Mouse (Mus musculus): ENCODE results near the gene Btbd9. TPM values are rescaled to one million over a fixed set of nuclear protein-coding genes. Genes with fewer than 3 reads are reported as not detected.
A peak's percentile ranks its signal among the peaks of the same experiment; 100 is the strongest.

Gene Btbd9
- polyA plus RNA-seq, 1 experiment from 2014 or later = 52.5 TPM

- Histone ChIP-seq H3K4me2 (replicated peaks; ENCODE audit: low read depth, low read length) (no peak overlapping the region), H3K9ac (ENCODE audit: low read depth, low read length) (no peak overlapping the region), H3K4me1 (ENCODE audit: control insufficient read depth, insufficient read depth, low read length) (no peaks in the 10 kb centered on the region), H3K4me3 (ENCODE audit: low read length) (no peak overlapping the region), H3K27me3 (ENCODE audit: control insufficient read depth, insufficient read depth, low read length) (no peaks in the 10 kb centered on the region), H3K9me3 (ENCODE audit: control insufficient read depth, low read length) (no peaks in the 10 kb centered on the region), H3K36me3 (ENCODE audit: control insufficient read depth, insufficient read depth, low read length) (no peaks in the 10 kb centered on the region), H3K27ac (ENCODE audit: low read depth, low read length) (no peak overlapping the region)
- ATAC-seq (ENCODE audit: low FRiP score, low TSS enrichment) = no peak
- 76% methylated on average over 2 of the region's 2 CpGs for WGBS
These were observed 7.1 kb upstream of the Btbd9 start for GRCm38 (mm10) chr17:30583258-30584001.

- ATAC-seq (ENCODE audit: low FRiP score, low TSS enrichment) = no peak
- H3K9me3 ChIP-seq (ENCODE audit: control insufficient read depth, low read length) = no peaks in the 10 kb centered on the region
- no peak overlapping the region for H3K4me2 ChIP-seq (replicated peaks; ENCODE audit: low read depth, low read length)
- no peak overlapping the region for H3K27ac ChIP-seq (ENCODE audit: low read depth, low read length)
- H3K4me3 ChIP-seq (ENCODE audit: low read length) = no peak overlapping the region
- H3K36me3 ChIP-seq (ENCODE audit: control insufficient read depth, insufficient read depth, low read length) = no peaks in the 10 kb centered on the region
- no peaks in the 10 kb centered on the region for H3K4me1 ChIP-seq (ENCODE audit: control insufficient read depth, insufficient read depth, low read length)
- H3K27me3 ChIP-seq (ENCODE audit: control insufficient read depth, insufficient read depth, low read length) = no peaks in the 10 kb centered on the region
- no peak overlapping the region for H3K9ac ChIP-seq (ENCODE audit: low read depth, low read length)
- 85% methylated on average over 3 of the region's 3 CpGs for WGBS
These were observed 6.0 kb upstream of the Btbd9 start for GRCm38 (mm10) chr17:30582313-30582712.

DNA sequence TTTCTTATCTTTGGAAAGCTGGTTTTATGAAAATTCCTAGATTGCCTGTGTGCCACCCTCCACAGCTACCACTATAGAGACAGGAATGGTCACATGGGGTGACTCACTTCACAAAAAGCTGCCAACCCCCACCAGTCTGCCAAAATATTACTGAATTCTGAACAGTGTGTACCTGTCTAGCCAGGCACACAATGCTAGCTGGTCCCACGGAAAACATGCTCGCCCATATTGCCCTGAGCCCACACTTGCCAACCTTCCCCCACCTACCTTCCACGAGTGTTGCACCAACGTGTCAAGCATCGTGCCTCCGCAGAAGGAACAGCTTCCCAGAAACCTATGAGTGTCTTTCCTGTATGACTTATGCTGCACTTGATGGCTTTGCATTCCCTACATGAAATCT lies 4.9 kb upstream of the Btbd9 start:
- Histone ChIP-seq H3K9me3 (ENCODE audit: control insufficient read depth, low read length) (no peaks in the 10 kb centered on the region), H3K27ac (ENCODE audit: low read depth, low read length) (no peak overlapping the region)
- WGBS = 88% methylated on average over 6 of the region's 6 CpGs

DNA sequence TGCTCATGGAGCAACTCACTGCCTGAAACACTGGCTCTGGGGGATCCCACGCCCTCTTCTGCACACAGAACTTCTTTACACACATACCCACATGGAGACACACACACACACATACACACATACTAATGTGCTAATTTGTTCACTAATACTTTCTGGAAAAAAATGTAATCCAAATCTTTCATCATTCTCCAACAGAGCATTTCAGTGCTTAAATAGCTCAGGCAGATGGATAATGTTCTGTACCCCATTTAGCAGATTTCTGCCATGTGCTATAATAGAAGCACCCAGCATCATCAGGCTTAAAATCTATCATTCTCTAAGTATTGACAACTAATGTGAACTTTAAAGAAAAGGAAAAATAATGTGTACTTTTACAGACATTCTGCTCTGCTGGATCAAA lies 4.5 kb upstream of the Btbd9 start:
- Histone ChIP-seq H3K9ac (ENCODE audit: low read depth, low read length) (no peak overlapping the region), H3K27ac (ENCODE audit: low read depth, low read length) (no peak overlapping the region), H3K27me3 (ENCODE audit: control insufficient read depth, insufficient read depth, low read length) (no peaks in the 10 kb centered on the region), H3K36me3 (ENCODE audit: control insufficient read depth, insufficient read depth, low read length) (no peaks in the 10 kb centered on the region), H3K4me1 (ENCODE audit: control insufficient read depth, insufficient read depth, low read length) (no peaks in the 10 kb centered on the region; the same call in 1 of the 2 replicates), H3K9me3 (ENCODE audit: control insufficient read depth, low read length) (no peaks in the 10 kb centered on the region), H3K4me2 (replicated peaks; ENCODE audit: low read depth, low read length) (no peak overlapping the region), H3K4me3 (ENCODE audit: low read length) (no peak overlapping the region)
- no peak for ATAC-seq (ENCODE audit: low FRiP score, low TSS enrichment)
- 63% methylated on average over 1 of the region's 1 CpGs for WGBS

More for the DNA sequence above, 4.9 kb upstream of the Btbd9 start:
- ATAC-seq (ENCODE audit: low FRiP score, low TSS enrichment) = no peak
- H3K27me3 ChIP-seq (ENCODE audit: control insufficient read depth, insufficient read depth, low read length) = no peaks in the 10 kb centered on the region
- H3K36me3 ChIP-seq (ENCODE audit: control insufficient read depth, insufficient read depth, low read length) = no peaks in the 10 kb centered on the region
- H3K4me3 ChIP-seq (ENCODE audit: low read length) = no peak overlapping the region
- H3K4me2 ChIP-seq (replicated peaks; ENCODE audit: low read depth, low read length) = no peak overlapping the region
- H3K4me1 ChIP-seq (ENCODE audit: control insufficient read depth, insufficient read depth, low read length) = no peaks in the 10 kb centered on the region; the same call in 1 of the 2 replicates
- H3K9ac ChIP-seq (ENCODE audit: low read depth, low read length) = no peak overlapping the region

DNA sequence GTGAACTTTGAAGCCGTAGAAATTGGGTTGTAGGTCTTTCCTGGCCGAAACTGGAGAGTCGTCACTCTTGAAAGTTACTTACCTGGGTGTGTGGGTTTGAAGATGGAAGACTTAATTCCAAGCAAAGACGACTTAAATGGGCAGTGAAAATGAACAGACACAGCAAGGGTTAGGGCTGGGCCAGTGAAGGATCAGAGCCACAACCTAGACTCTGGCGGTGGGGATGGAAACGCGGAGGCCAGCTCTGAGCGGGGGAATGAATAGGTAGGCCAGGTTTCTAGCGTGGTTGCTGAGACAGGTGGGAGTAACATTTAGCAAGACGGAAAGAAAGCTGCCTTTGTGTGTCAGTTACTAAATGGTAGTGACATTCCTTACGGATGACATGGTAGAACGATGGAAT lies 658 bp upstream of the Btbd9 start:
- H3K4me3 ChIP-seq (ENCODE audit: low read length) = peak overlapping the region; percentile 62
- peaks cover 13% of the 10 kb centered on the region for H3K4me1 ChIP-seq (ENCODE audit: control insufficient read depth, insufficient read depth, low read length)
- H3K9ac ChIP-seq (ENCODE audit: low read depth, low read length) = peak overlapping the region; percentile 72
- WGBS = 59% methylated on average over 12 of the region's 12 CpGs
- no peak overlapping the region for H3K27ac ChIP-seq (ENCODE audit: low read depth, low read length)
- H3K9me3 ChIP-seq (ENCODE audit: control insufficient read depth, low read length) = no peaks in the 10 kb centered on the region
- H3K27me3 ChIP-seq (ENCODE audit: control insufficient read depth, insufficient read depth, low read length) = no peaks in the 10 kb centered on the region
- peak overlapping the region; percentile 73 for H3K4me2 ChIP-seq (replicated peaks; ENCODE audit: low read depth, low read length)
- no peaks in the 10 kb centered on the region for H3K36me3 ChIP-seq (ENCODE audit: control insufficient read depth, insufficient read depth, low read length)
- no peak for ATAC-seq (ENCODE audit: low FRiP score, low TSS enrichment)

DNA sequence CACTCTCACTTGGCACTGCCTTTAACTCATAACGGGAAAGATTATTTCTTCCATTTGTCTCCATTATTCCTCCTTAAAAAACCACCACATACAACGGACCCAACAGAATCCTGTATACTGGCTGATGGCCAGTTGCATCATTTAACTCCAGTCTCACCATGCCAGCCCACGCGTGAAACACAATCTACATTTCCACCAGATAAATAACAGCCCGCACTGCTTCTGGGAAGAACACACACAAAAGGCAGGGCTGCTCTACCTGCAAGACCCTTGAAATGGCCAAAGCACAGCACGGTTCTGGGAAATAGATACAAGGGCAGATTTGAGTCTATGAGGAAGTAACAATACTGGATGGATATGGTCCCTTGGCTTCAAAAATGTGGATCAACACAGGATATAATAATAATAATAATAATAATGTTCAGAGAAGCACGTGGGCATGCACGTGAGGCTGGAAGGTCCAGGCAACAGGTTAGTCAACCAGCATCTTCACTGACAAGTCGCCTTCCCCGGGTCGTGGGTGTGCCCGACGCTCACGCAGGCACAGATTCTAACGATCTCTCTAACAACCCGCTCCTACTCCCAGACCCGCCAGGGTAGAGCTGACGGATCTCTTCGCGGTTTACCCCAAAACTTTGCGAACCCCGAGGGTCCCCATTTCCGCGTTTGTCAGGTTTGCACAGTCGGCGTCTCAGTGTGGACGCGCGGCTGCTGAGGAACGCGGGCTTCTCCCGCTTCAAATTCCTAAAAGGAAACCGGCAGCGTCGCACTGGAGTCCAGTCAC lies 975 bp downstream of the Btbd9 start:
- Histone ChIP-seq H3K9ac (ENCODE audit: low read depth, low read length) (peak overlapping the region; percentile 72), H3K4me2 (replicated peaks; ENCODE audit: low read depth, low read length) (peak overlapping the region; percentile 73), H3K36me3 (ENCODE audit: control insufficient read depth, insufficient read depth, low read length) (no peaks in the 10 kb centered on the region), H3K27ac (ENCODE audit: low read depth, low read length) (peak overlapping the region; percentile 60; the same call in 1 of the 2 replicates), H3K4me3 (ENCODE audit: low read length) (peak overlapping the region; percentile 62), H3K27me3 (ENCODE audit: control insufficient read depth, insufficient read depth, low read length) (no peaks in the 10 kb centered on the region), H3K4me1 (ENCODE audit: control insufficient read depth, insufficient read depth, low read length) (peaks cover 20% of the 10 kb centered on the region), H3K9me3 (ENCODE audit: control insufficient read depth, low read length) (no peaks in the 10 kb centered on the region)
- ATAC-seq (ENCODE audit: low FRiP score, low TSS enrichment) = no peak
- 6% methylated on average over 35 of the region's 35 CpGs for WGBS

- peak overlapping the region; percentile 73; the same call in 1 of the 2 replicates for H3K4me2 ChIP-seq (replicated peaks; ENCODE audit: low read depth, low read length)
- no peak overlapping the region for H3K9ac ChIP-seq (ENCODE audit: low read depth, low read length)
- no peak for ATAC-seq (ENCODE audit: low FRiP score, low TSS enrichment)
- no peaks in the 10 kb centered on the region for H3K36me3 ChIP-seq (ENCODE audit: control insufficient read depth, insufficient read depth, low read length)
- peak overlapping the region; percentile 62; the same call in 1 of the 2 replicates for H3K4me3 ChIP-seq (ENCODE audit: low read length)
- peaks cover 25% of the 10 kb centered on the region for H3K4me1 ChIP-seq (ENCODE audit: control insufficient read depth, insufficient read depth, low read length)
- H3K27me3 ChIP-seq (ENCODE audit: control insufficient read depth, insufficient read depth, low read length) = no peaks in the 10 kb centered on the region
- H3K27ac ChIP-seq (ENCODE audit: low read depth, low read length) = no peak overlapping the region
- no peaks in the 10 kb centered on the region for H3K9me3 ChIP-seq (ENCODE audit: control insufficient read depth, low read length)
- 75% methylated on average over 8 of the region's 8 CpGs for WGBS
These were observed 1.6 kb downstream of the Btbd9 start for GRCm38 (mm10) chr17:30574783-30575075.

- no peak for ATAC-seq (ENCODE audit: low FRiP score, low TSS enrichment)
- Histone ChIP-seq H3K4me1 (ENCODE audit: control insufficient read depth, insufficient read depth, low read length) (peaks cover 25% of the 10 kb centered on the region), H3K36me3 (ENCODE audit: control insufficient read depth, insufficient read depth, low read length) (no peaks in the 10 kb centered on the region), H3K9ac (ENCODE audit: low read depth, low read length) (no peak overlapping the region), H3K4me2 (replicated peaks; ENCODE audit: low read depth, low read length) (no peak overlapping the region), H3K4me3 (ENCODE audit: low read length) (no peak overlapping the region), H3K27ac (ENCODE audit: low read depth, low read length) (no peak overlapping the region), H3K9me3 (ENCODE audit: control insufficient read depth, low read length) (no peaks in the 10 kb centered on the region), H3K27me3 (ENCODE audit: control insufficient read depth, insufficient read depth, low read length) (no peaks in the 10 kb centered on the region)
- WGBS = 52% methylated on average over 8 of the region's 8 CpGs
These were observed 2.1 kb downstream of the Btbd9 start for GRCm38 (mm10) chr17:30573990-30574782.

All from kidney, embryonic 14.5 days (tissue).